Mouse (Mus musculus) spleen, postnatal 36 days (tissue): Measurements from ENCODE around the gene Kif26b.

Experiments used
- DNase-seq, 2 experiments: peaks; one replicate each; pipeline ENCODE4 v3.0.0; 2022; ENCODE audit warnings: low spot score in 2 of 2, mixed read lengths in 1 of 2

Kif26b gene

DNA sequence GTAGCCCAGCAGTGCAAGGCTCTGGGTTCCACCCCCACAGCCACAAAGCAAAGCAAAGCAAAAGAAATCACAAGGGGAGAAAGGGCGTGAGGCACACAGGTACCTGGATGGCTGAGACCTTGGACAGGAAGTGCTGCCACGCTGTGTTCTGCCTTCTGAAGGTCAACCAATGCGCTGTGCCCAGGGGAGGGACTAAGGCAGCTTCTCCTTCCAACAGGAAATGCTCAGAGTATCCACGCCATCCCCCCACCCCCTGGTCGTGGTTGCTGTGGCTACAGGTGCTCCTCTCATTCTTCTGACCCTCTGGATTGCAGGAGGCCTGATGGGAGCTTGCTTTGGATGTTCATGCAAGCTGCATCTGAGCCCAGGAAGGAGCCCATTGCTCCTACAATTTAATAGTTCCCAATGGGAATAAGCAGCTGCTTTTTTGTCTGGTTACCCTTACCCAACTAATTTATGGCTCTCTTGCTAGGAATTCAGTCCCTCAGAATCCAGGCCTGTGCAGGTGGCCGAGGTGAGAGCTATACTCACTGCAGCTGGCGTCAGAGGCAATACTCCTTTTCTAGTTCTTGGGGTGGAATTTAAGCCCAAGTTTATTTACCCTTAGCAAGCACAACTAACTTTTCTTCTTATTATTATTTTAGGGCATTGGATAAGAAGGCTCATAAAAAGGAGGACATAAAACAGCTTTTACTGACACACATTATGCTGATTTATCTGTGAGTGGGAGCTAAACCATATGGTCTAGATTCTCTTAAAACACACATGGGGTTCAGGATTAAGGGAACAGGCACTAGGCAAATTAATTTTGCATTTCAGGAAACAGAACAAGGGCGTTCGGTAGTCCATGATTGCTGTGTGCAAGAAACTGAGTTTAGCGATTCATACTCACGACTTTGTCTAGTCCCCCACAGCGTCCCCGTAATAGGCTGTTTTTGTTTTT lies 61.6 kb downstream of the Kif26b start:
- DNase-seq: no peak

DNA sequence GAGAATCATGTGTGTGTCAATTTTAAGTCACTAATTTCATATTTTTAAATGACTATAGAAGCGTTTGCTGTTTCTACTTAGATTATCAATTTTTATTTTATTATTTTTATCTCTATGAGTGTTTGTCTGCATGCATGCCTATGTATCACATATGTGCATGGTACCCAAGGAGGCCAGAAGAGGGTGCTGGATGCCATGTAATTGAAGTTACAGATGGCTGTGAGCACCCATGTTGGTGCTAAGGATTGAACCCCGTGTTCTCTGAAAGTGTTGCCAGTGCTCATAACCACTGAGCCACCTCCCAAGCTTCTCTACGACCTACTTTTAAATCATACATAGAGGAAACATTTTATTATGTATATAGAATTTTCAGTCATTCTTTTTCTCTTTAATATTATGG lies 68.2 kb downstream of the Kif26b start:
- DNase-seq: no peak

DNA sequence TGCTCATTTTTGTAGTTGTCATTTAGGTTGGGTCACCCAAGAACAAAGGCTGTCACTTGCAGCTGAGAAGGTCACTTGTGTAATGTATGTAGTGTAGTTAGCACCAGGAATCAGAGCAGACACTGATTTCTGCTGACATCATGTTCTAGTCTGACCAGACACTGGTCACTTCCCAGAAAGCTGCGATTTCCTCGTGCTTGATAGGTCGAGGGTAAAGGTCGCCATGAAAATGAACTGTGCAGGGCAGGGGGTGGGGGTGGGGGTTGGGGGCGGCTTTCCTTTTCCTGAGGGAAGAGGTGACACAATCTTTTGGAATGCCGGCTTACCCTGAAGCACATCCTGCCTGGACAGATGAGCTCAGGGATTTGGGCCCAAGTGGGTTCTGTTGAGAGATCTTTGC lies 68.8 kb downstream of the Kif26b start:
- no peak for DNase-seq

DNA sequence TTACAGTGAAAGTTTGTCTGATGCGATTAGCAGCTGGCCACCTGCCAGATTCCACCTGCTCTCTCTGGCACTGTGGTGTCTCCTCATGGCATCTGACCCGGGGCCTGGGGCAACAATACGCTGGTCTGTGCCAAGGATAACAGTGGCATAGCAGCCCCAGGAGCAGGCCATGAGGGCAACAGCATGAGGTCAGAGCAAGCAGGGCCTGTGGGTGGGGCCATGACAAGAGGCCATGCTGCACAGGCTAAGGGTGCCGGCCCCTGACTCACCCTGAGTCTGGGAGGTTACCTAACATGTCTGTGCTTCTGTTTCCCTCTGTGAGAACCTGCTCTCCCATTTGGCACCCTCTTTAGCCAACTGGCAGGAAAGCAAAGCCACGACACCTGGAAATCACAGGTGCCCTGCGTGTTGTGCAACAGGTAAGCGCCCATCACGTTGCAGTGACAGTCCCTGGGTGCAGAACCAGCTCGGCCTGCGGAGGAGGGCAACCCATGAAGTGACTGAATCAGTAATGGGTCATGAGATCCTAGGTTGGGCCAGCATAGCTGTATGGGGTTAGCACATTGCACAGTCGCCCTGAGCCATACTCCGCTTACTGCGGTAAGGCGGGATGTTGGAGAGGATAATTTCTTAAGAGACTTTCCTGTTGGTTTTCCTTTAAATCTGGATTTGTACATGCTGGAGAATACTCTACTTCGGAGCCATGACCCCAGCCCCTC lies 72.1 kb downstream of the Kif26b start:
- DNase-seq: no peak

DNA sequence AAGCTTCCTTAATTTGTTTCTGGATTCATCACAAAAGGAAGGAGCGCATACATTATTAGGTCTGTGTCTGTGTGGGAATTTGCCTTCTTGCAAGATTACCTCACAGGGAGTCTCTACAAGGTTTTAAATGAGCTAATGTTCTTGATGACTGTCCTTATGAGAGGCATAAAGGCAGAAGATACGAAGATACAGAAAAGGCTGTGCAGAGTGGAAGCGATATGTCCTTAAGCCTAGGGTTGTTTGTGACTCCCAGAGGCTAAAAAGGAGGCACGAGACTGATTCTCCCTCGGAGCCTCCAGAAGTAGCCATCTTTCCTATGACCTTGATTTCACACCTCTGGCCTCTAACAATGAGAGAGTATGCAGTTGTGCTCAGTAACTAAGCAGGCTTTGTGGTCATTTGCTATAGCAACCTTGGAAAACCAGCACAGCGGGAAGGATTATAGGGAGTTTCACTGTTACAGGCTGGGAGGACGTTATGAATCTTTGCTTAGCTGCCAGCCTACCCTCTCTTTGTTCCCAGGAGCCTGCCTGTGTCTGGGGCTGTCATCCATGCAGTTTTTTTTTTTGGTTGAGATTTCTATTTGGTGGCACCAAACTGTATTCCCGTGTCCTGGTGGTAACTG lies 80.3 kb downstream of the Kif26b start:
- no peak for DNase-seq

DNA sequence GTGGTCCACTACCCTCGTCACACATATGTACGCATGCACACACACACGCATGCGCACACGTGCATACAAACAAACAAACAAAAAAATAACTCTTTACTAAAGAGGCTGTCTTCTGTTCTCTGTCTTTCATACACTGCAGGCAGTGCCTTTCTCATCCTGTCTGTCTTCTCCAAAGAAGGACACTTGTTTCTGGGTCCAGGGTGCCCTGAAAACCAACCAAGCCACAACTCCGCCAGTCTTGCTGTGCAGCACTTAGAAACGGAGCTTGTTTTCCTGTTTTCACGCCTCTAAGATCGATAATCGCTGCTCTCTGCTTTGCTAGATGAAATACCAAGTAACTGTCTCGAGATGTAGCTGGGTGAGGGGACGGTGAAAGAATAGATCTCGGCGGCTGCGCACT lies 82.6 kb downstream of the Kif26b start:
- no peak for DNase-seq

DNA sequence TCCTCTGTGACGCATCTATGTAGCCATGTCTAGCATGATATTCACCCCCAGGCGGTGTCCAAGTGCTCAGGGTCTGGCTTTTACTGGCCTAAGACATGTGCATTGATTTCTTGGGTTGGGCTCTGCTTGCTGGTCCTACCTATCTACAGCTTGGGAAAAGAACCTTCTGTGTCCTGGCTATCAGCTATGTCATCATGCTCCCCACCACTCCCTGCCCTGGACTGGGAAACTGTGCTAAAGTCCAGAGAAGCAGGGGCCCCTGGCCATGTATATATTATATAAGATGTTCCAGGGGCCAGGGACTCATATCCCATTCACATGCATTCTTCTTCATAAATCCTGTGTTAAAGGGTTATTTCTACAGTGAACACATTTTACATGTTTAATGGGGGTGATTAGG lies 92.4 kb downstream of the Kif26b start:
- DNase-seq: no peak

DNA sequence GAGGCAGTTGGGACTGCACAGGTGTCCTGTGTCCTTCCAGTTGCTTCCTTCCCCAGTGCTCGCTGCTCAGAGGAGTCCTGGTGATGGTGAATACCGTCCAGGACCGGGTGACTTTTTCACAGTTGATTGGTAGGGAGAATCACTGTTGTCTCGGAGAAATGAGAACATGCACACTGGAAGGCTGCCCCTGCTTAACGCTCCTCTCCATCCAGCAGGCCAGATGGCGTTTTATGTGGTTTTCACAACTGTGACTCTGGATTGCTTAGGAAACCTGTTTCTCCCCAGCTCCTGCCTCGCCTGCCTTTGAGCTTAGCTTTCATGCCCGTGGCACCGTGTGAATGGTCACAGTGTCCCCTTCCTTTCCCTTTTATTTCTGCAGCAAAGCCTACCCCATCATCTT lies 95.0 kb downstream of the Kif26b start:
- no peak for DNase-seq

DNA sequence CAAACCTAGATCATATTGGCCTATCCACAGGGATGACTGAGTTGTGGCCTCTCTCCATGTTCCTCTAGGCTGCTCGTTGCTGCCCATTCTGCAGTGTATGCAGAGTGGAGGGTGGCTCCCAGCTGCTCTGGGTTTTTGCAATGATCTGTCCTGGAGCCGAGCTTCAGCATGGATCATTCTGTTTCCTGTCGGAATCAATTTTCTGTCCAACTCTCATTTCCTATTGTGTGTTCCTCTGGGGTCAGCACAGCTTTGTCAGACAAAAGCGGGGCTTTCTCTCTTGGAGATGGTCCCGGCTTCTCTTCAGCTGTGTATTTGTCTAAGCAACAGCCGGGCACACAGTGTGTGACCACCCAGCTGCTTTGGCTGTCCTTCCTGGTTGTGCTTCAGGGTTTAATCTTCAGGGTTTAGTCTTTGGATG lies 98.0 kb downstream of the Kif26b start:
- no peak for DNase-seq

DNA sequence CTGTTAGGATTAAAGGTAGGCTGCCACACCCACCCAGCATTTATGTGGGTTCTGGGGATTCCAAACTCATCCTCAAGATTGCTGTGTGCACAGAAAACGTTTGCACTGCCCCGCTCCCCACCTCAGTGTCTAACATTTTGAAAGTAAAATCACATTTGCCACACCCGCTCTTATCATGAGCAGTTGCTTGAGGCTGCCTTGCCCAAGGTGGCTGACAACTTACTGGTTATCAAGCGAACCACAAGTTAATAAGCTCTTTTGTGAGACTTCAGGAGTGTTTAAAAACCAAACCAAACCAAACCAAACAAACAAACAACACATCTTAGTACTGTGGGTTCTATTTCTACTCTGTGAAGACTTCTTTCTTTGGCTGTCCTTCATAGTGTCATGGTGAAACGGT lies 101.1 kb downstream of the Kif26b start:
- DNase-seq: no peak

DNA sequence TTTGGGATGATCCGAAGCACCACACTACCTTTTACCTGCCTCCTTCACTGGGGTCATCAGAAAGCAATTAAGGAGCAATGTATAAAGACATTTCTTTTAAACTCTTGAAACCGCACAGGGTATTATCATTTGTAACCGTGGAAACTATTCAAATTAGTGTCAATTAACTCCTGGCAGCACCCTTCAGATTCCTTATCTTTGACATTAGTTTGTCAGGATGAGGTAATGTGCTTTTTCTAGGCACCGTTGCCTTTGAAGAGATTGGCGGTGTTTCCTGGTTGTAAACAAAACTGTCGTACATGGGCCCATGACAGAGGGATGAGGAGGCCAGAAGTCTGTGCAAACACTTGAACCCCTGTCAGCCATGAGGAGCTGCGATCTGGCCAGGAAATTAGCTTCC lies 102.9 kb downstream of the Kif26b start:
- DNase-seq: no peak

DNA sequence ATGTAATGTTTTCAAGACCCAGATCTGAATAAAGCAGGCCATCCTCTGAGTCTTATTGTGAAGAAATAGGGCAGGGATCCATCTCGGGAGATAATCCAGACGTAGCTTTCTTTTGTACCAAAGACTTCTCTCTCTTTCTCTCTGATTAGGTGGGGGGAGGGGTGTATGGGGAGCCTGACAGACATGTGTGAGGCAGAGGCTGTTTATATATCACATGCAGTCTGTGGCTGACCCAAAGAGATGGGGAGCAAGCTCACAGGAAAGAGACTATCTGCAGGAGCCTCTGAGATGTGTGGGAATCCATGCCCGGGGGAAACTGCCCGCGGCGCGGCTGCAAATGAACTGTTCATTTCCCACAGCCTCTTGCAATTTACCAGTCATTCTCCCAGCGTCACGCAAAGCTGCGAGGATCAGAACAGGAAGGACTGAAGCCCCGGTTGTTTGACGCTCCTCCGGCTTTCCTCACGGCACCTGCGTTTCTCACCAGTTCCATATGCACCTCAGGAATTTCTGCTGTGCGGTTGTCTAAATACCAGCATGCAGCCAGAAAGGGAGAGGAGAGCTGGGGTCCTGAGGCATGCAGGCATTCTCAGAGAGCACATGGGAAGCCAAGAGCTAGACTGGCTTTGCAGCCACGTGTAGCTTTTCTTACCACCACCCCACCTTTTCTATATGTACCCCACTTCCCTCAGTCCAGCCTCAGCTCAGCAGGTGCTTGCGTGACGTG lies 105.6 kb downstream of the Kif26b start:
- DNase-seq: no peak

DNA sequence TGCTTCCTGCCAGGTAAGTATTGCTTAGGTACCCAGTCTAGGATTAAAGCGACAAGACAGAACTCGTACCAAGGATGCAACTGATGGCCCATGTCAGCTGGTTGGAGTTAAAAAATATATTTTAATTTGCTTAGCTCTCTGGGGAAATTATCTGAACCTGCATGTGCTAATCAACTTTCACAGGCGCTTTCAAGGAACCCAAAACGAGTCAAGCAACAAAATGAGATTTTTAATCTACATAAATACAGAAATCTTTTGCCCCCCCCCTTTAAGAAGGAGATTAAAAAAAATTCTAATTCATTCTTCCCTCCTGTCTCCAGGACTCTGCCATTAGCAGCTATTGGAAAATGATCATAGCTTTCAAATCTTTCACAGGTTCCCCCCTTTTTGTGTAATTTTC lies 106.5 kb downstream of the Kif26b start:
- DNase-seq: no peak

DNA sequence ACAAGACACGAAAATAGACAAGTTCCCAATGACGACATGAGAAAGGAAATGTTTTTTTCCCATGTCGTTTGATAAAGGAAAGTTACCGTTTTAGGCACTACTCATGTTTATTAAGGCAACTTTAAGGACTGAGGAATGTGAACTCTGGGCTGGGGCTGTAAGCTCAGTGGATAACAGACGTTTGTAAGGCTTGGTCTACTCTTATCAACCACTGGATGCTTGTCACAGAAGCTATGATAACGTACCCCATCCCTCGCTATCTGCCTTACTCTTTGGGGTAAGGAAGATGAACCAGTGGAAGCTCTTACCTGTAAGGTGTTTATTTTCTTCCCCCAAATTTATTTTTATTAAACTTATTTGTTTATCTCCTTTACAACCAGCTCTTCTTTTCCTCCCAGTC lies 108.4 kb downstream of the Kif26b start:
- DNase-seq: no peak

DNA sequence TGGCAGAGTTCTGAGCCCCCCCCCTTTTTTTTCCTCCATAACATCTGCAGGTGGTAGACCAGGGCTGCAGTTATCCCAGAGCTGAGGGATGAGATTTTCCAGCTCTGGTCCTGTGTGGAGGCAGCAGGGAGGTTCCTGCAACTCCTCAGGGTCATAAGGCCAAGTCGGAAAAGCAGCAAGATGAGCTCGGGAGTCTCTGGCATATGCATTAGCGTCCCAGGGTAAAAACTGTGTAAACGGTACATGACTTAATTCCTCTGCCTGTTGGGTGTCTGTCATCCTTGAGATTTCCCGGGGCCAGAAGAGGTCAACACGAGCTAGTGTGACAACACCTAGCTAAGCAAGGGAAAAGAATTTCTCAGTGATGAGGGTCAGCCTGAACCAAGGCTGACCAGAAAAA lies 111.0 kb downstream of the Kif26b start:
- no peak for DNase-seq

DNA sequence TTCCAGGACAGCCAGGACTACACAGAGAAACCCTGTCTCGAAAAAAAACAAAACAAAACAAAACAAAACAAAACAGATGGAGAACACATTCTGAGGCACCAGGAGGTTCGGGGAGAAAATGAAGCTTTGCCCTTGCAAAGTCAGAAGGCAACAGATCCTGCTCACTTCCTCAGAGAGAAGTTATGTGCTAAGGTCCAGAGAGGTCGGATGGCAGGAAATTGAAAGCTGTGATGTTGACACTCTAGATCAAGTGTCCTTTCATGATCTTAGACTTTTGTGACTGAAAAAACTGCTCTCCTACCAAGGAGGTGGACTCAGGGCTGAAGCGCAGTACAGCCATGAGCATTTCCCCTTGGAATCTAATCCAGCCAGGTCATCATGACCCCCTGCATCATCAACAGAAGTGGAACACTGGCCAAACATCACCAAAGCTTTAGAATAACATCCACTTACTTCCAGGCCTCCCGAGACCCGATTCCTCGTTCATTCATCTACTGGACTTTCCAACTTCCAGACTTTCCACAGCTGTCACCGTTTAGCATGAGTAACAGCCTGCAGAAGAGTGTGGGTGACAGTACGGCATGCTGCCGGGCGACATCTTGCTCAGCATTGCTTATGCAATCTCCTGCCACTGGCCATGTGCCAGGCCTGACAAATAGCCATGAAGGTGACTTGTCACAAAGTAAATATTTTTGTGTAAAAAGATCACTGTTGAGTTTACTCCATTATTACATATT lies 112.0 kb downstream of the Kif26b start:
- DNase-seq: no peak

DNA sequence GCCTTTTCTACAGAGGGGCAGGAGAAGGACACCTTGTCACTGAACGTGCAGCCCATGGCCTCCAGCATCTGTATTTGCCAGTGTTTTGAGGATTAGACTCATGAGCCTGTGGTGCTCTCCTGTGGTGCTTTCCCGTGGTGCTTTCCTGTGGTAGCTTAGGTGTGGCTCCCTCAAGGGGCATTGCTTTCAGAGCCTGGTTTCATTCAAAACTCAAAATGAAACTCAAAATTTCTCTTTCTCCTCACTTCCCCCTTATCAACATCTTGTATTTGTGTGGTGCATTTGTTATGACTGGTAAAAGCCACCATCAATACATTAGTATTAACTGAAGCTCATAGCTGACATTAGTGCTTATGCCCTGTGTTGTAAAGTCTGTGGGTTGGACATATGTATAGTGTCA lies 112.9 kb downstream of the Kif26b start:
- no peak for DNase-seq

DNA sequence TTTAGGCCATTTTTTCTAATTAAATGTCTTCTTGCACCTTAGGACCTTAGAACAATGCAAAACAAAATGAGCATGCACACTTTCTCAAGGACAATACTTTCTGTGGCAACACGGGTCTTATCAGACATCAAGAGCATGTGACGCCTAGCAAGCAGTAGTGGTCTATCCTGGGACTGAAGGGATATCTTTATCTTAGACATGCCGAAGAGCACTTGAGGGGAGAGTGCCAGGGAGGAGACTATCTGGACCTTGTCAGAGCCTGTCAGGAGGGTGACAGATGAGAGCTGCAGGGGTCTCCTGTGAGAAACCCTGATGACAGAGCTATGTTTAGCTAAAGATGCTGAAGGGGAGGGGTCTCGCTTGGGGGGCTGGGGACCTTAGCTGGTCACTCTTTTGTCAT lies 116.0 kb downstream of the Kif26b start:
- no peak for DNase-seq

DNA sequence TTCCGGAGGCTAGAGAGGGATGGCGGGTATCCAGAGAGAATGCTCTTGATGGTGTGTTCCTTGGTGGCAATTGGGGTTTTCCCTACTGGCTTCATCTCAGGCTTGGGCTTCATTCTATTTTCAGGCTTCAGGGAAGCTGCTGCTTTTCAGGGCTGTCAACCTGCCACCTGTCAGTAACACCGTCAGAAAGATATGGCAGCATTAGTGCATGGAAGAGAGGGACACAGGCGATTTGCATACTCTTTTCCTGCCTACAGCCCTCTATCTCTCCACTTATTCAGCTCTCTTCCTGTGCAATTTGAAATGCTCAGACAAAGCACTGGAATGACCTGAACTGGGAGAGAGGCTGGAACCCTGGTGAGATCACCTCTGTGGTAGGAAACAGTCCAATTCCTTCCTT lies 117.7 kb downstream of the Kif26b start:
- DNase-seq: no peak

DNA sequence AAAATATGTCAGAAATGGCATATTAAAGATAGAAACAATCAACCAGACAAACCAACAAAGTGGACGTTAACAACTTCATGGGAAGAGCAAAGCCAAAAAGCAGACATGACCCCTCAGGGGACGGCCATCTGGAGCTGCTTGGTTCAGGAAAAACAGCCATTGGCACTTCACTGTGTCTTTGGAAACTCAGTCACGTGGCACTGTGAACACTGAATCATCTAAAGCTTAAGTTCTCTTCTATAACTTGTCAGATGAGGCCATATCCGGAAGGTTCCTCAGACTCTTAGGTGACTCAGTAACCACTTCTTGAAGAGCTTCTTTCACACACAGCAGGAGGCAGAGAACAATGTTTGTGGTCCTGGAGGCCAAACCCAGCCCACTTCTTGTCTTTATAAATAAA lies 126.6 kb downstream of the Kif26b start:
- no peak for DNase-seq

DNA sequence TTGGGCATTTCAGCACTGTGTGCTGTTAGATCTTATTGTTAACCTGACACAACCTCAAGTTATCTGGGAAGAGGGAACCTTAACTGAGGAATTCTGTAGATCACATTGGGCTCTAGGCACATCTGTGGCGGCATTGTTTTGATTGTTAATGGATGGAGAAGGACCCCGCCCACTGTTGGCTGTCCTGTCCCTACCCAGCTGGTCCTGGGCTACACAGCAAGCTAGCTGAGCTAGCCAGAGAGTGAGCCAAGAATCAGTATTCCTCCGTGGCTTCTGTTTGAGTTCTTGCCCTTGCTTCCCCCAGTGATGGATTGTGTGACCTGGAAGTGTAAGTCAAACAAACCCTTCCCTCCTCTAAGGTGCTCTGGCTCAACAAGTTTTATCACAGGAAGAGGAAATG lies 132.1 kb downstream of the Kif26b start:
- DNase-seq: no peak
